Mouse (Mus musculus) forelimb bud, embryonic 11.5 days (tissue): ENCODE results near the gene Csgalnact2.
A peak's percentile ranks its signal among the peaks of the same experiment; 100 is the strongest.

Experiments used
- DNase-seq: peaks from one replicate; pipeline ENCODE4 v3.0.0-alpha.2; 2012; ENCODE audit warnings: low read depth, low spot score

Gene Csgalnact2

GRCm38 (mm10) chr6:118137148-118137547 lies 1.8 kb downstream of the Csgalnact2 start:
- DNase-seq: no peak

GRCm38 (mm10) chr6:118134461-118134860 lies 4.5 kb downstream of the Csgalnact2 start:
- DNase-seq: no peak

- DNase-seq: no peak
These were observed 8.9 kb downstream of the Csgalnact2 start for GRCm38 (mm10) chr6:118130022-118130421.

- DNase-seq: no peak
These were observed 11.0 kb downstream of the Csgalnact2 start for GRCm38 (mm10) chr6:118127827-118128487.

GRCm38 (mm10) chr6:118127198-118127597 lies 11.7 kb downstream of the Csgalnact2 start:
- DNase-seq: no peak

- no peak for DNase-seq
These were observed 12.4 kb downstream of the Csgalnact2 start for GRCm38 (mm10) chr6:118126577-118126976.

GRCm38 (mm10) chr6:118122767-118123166 lies 16.2 kb downstream of the Csgalnact2 start:
- no peak for DNase-seq

GRCm38 (mm10) chr6:118111810-118112209 lies 27.1 kb downstream of the Csgalnact2 start:
- DNase-seq: no peak

- peak; percentile 16 for DNase-seq
These were observed 39.6 kb downstream of the Csgalnact2 start for GRCm38 (mm10) chr6:118099311-118099802.

GRCm38 (mm10) chr6:118097765-118098365 lies 41.1 kb downstream of the Csgalnact2 start:
- no peak for DNase-seq

- no peak for DNase-seq
These were observed 48.1 kb downstream of the Csgalnact2 start for GRCm38 (mm10) chr6:118090827-118091226.

- no peak for DNase-seq
These were observed 50.0 kb downstream of the Csgalnact2 start for GRCm38 (mm10) chr6:118088750-118089440.

GRCm38 (mm10) chr6:118087955-118088354 lies 51.0 kb downstream of the Csgalnact2 start:
- no peak for DNase-seq

GRCm38 (mm10) chr6:118084596-118084995 lies 54.3 kb downstream of the Csgalnact2 start:
- DNase-seq: no peak

GRCm38 (mm10) chr6:118083608-118084007 lies 55.3 kb downstream of the Csgalnact2 start:
- DNase-seq: no peak

GRCm38 (mm10) chr6:118082384-118082783 lies 56.6 kb downstream of the Csgalnact2 start:
- no peak for DNase-seq

GRCm38 (mm10) chr6:118080711-118081110 lies 58.2 kb downstream of the Csgalnact2 start:
- no peak for DNase-seq

- DNase-seq: no peak
These were observed 59.0 kb downstream of the Csgalnact2 start for GRCm38 (mm10) chr6:118079762-118080465.

- DNase-seq: no peak
These were observed 59.6 kb downstream of the Csgalnact2 start for GRCm38 (mm10) chr6:118079292-118079691.

- DNase-seq: no peak
These were observed 60.2 kb downstream of the Csgalnact2 start for GRCm38 (mm10) chr6:118078751-118079150.

GRCm38 (mm10) chr6:118077421-118077820 lies 61.5 kb downstream of the Csgalnact2 start:
- DNase-seq: no peak

- no peak for DNase-seq
These were observed 62.2 kb downstream of the Csgalnact2 start for GRCm38 (mm10) chr6:118076748-118077147.
